Mouse (Mus musculus) leukemia stem cell, adult 10-12 weeks (primary cell): ENCODE measurements around the gene Scgb1b19. TPM values are rescaled to one million over a fixed set of nuclear protein-coding genes. Genes with fewer than 3 reads are reported as not detected.

ENCODE experiments used
- polyA plus RNA-seq: library from polyadenylated mRNA; stranded (reverse); fragments of >175 nt; gene quantifications from 2 replicates; pipeline ENCODE4 v1.2.3, GENCODE M21; 2012; ENCODE audit warnings: low replicate concordance

The Scgb1b19 gene
- not detected in 2 replicates for polyA plus RNA-seq

GRCm38 (mm10) chr7:33286991-33287390 lies at the start of gene Scgb1b19:
TSS of gene Scgb1b19 (plus strand) at chr7:33287291.

GRCm38 (mm10) chr7:33280238-33280637 lies 6.9 kb upstream of the Scgb1b19 start, which contains the start of gene Scgb2b19:
TSS of gene Scgb2b19 (minus strand) at chr7:33280338.

Other genes starting within 250 kb of the Scgb1b19 start
- gene Scgb2b17, start 230.7 kb upstream of the Scgb1b19 start, polyA plus RNA-seq = not detected in 2 replicates
- gene Scgb1b17, start 223.8 kb upstream of the Scgb1b19 start, polyA plus RNA-seq = not detected in 2 replicates
- gene Scgb2b18, start 113.4 kb upstream of the Scgb1b19 start, polyA plus RNA-seq = not detected in 2 replicates
- gene Scgb1b18, start 101.7 kb upstream of the Scgb1b19 start, polyA plus RNA-seq = not detected in 2 replicates
- not detected in 2 replicates for gene Scgb2b19, start 7.0 kb upstream of the Scgb1b19 start, polyA plus RNA-seq
- not detected in 2 replicates for gene Scgb2b20, start 79.0 kb downstream of the Scgb1b19 start, polyA plus RNA-seq
- not detected in 2 replicates for gene Scgb1b20, start 85.9 kb downstream of the Scgb1b19 start, polyA plus RNA-seq
- not detected in 2 replicates for gene Scgb2b21, start 233.2 kb downstream of the Scgb1b19 start, polyA plus RNA-seq